Mouse (Mus musculus): ENCODE measurements around the gene Ppdpf. TPM values are rescaled to one million over a fixed set of nuclear protein-coding genes. Genes with fewer than 3 reads are reported as not detected.

Ppdpf gene
- polyA plus RNA-seq, 1 experiment from 2014 or later: 458 TPM

- WGBS: 26% methylated on average over 2 of the region's 2 CpGs
- ATAC-seq (ENCODE audit: insufficient number of reproducible peaks, insufficient read depth, low FRiP score, low TSS enrichment): no peak
- H3K27ac ChIP-seq: peak overlapping the region; percentile 14; the same call in 1 of the 2 replicates
- H3K9ac ChIP-seq: no peak overlapping the region
- H3K4me2 ChIP-seq (replicated peaks): peak overlapping the region; percentile 63
- no peaks in the 10 kb centered on the region for H3K36me3 ChIP-seq
- H3K4me3 ChIP-seq: peak overlapping the region; percentile 32
- no peaks in the 10 kb centered on the region for H3K27me3 ChIP-seq
- H3K9me3 ChIP-seq: no peaks in the 10 kb centered on the region
- H3K4me1 ChIP-seq: peaks cover 8% of the 10 kb centered on the region
These were observed 33.3 kb downstream of the Ppdpf start for GRCm38 (mm10) chr2:181220361-181220760.

GRCm38 (mm10) chr2:181224994-181225393, 37.9 kb downstream of the Ppdpf start:
- Histone ChIP-seq H3K4me3 (no peak overlapping the region), H3K9ac (no peak overlapping the region), H3K36me3 (no peaks in the 10 kb centered on the region), H3K4me1 (peaks cover 12% of the 10 kb centered on the region; the same call in 1 of the 2 replicates), H3K27ac (no peak overlapping the region), H3K27me3 (no peaks in the 10 kb centered on the region), H3K9me3 (no peaks in the 10 kb centered on the region), H3K4me2 (replicated peaks) (no peak overlapping the region)
- ATAC-seq (ENCODE audit: insufficient number of reproducible peaks, insufficient read depth, low FRiP score, low TSS enrichment): no peak
- 82% methylated on average over 2 of the region's 2 CpGs for WGBS

GRCm38 (mm10) chr2:181227122-181227521, 40.1 kb downstream of the Ppdpf start:
- no peaks in the 10 kb centered on the region for H3K9me3 ChIP-seq

GRCm38 (mm10) chr2:181228335-181228734, 41.3 kb downstream of the Ppdpf start:
- Histone ChIP-seq H3K27me3 (no peaks in the 10 kb centered on the region), H3K4me1 (peaks cover 7% of the 10 kb centered on the region; the same call in 1 of the 2 replicates), H3K27ac (no peak overlapping the region), H3K9ac (no peak overlapping the region), H3K4me2 (replicated peaks) (no peak overlapping the region), H3K9me3 (no peaks in the 10 kb centered on the region), H3K36me3 (no peaks in the 10 kb centered on the region), H3K4me3 (no peak overlapping the region)
- WGBS: 67% methylated on average over 1 of the region's 1 CpGs
- ATAC-seq (ENCODE audit: insufficient number of reproducible peaks, insufficient read depth, low FRiP score, low TSS enrichment): no peak

More at GRCm38 (mm10) chr2:181227122-181227521, 40.1 kb downstream of the Ppdpf start:
- no peak overlapping the region for H3K4me2 ChIP-seq (replicated peaks)
- H3K27ac ChIP-seq: no peak overlapping the region
- H3K4me1 ChIP-seq: peaks cover 7% of the 10 kb centered on the region; the same call in 1 of the 2 replicates
- ATAC-seq (ENCODE audit: insufficient number of reproducible peaks, insufficient read depth, low FRiP score, low TSS enrichment): no peak
- no peak overlapping the region for H3K4me3 ChIP-seq
- no peaks in the 10 kb centered on the region for H3K27me3 ChIP-seq
- no peaks in the 10 kb centered on the region for H3K36me3 ChIP-seq
- H3K9ac ChIP-seq: no peak overlapping the region
- 83% methylated on average over 3 of the region's 3 CpGs for WGBS

- 81% methylated on average over 20 of the region's 20 CpGs for WGBS
- H3K4me1 ChIP-seq: peaks cover 7% of the 10 kb centered on the region; the same call in 1 of the 2 replicates
- H3K9ac ChIP-seq: no peak overlapping the region
- H3K36me3 ChIP-seq: no peaks in the 10 kb centered on the region; the same call in 1 of the 2 replicates
- no peaks in the 10 kb centered on the region for H3K9me3 ChIP-seq
- H3K27ac ChIP-seq: no peak overlapping the region
- H3K27me3 ChIP-seq: no peaks in the 10 kb centered on the region
- H3K4me3 ChIP-seq: no peak overlapping the region
- no peak for ATAC-seq (ENCODE audit: insufficient number of reproducible peaks, insufficient read depth, low FRiP score, low TSS enrichment)
- no peak overlapping the region for H3K4me2 ChIP-seq (replicated peaks)
These were observed 44.1 kb downstream of the Ppdpf start for GRCm38 (mm10) chr2:181231171-181231570.

GRCm38 (mm10) chr2:181233443-181233842, 46.4 kb downstream of the Ppdpf start:
- WGBS: 89% methylated on average over 15 of the region's 15 CpGs
- Histone ChIP-seq H3K9me3 (no peaks in the 10 kb centered on the region), H3K4me3 (no peak overlapping the region), H3K4me2 (replicated peaks) (no peak overlapping the region), H3K27me3 (no peaks in the 10 kb centered on the region), H3K4me1 (peaks cover under 1% of the 10 kb centered on the region; the same call in 1 of the 2 replicates), H3K9ac (no peak overlapping the region), H3K36me3 (no peaks in the 10 kb centered on the region; the same call in 1 of the 2 replicates), H3K27ac (no peak overlapping the region)
- ATAC-seq (ENCODE audit: insufficient number of reproducible peaks, insufficient read depth, low FRiP score, low TSS enrichment): no peak

GRCm38 (mm10) chr2:181234680-181235079, 47.6 kb downstream of the Ppdpf start:
- no peak overlapping the region for H3K9ac ChIP-seq
- H3K4me2 ChIP-seq (replicated peaks): no peak overlapping the region
- no peak for ATAC-seq (ENCODE audit: insufficient number of reproducible peaks, insufficient read depth, low FRiP score, low TSS enrichment)
- H3K4me1 ChIP-seq: no peaks in the 10 kb centered on the region
- no peaks in the 10 kb centered on the region for H3K9me3 ChIP-seq
- H3K36me3 ChIP-seq: no peaks in the 10 kb centered on the region; the same call in 1 of the 2 replicates
- H3K27me3 ChIP-seq: no peaks in the 10 kb centered on the region
- 93% methylated on average over 11 of the region's 11 CpGs for WGBS
- H3K4me3 ChIP-seq: no peak overlapping the region
- no peak overlapping the region for H3K27ac ChIP-seq

- 85% methylated on average over 23 of the region's 23 CpGs for WGBS
- Histone ChIP-seq H3K4me1 (no peaks in the 10 kb centered on the region), H3K27ac (no peak overlapping the region), H3K9me3 (no peaks in the 10 kb centered on the region), H3K9ac (no peak overlapping the region), H3K27me3 (no peaks in the 10 kb centered on the region), H3K4me3 (no peak overlapping the region), H3K4me2 (replicated peaks) (no peak overlapping the region), H3K36me3 (no peaks in the 10 kb centered on the region; the same call in 1 of the 2 replicates)
- no peak for ATAC-seq (ENCODE audit: insufficient number of reproducible peaks, insufficient read depth, low FRiP score, low TSS enrichment)
These were observed 48.9 kb downstream of the Ppdpf start for GRCm38 (mm10) chr2:181235681-181236566.

GRCm38 (mm10) chr2:181237251-181238014, 50.4 kb downstream of the Ppdpf start:
- no peaks in the 10 kb centered on the region for H3K27me3 ChIP-seq
- no peak overlapping the region for H3K4me2 ChIP-seq (replicated peaks)
- no peak for ATAC-seq (ENCODE audit: insufficient number of reproducible peaks, insufficient read depth, low FRiP score, low TSS enrichment)
- no peak overlapping the region for H3K4me3 ChIP-seq
- no peak overlapping the region for H3K9ac ChIP-seq
- H3K36me3 ChIP-seq: no peaks in the 10 kb centered on the region; the same call in 1 of the 2 replicates
- H3K27ac ChIP-seq: no peak overlapping the region
- H3K9me3 ChIP-seq: no peaks in the 10 kb centered on the region
- H3K4me1 ChIP-seq: peaks cover 6% of the 10 kb centered on the region; the same call in 1 of the 2 replicates
- WGBS: 87% methylated on average over 17 of the region's 17 CpGs

- no peak overlapping the region for H3K27ac ChIP-seq
- H3K4me2 ChIP-seq (replicated peaks): no peak overlapping the region
- H3K27me3 ChIP-seq: no peaks in the 10 kb centered on the region
- no peak overlapping the region for H3K9ac ChIP-seq
- ATAC-seq (ENCODE audit: insufficient number of reproducible peaks, insufficient read depth, low FRiP score, low TSS enrichment): no peak
- H3K4me3 ChIP-seq: no peak overlapping the region
- H3K36me3 ChIP-seq: no peaks in the 10 kb centered on the region; the same call in 1 of the 2 replicates
- no peaks in the 10 kb centered on the region for H3K9me3 ChIP-seq
- 75% methylated on average over 10 of the region's 10 CpGs for WGBS
- H3K4me1 ChIP-seq: peaks cover 7% of the 10 kb centered on the region; the same call in 1 of the 2 replicates
These were observed 51.1 kb downstream of the Ppdpf start for GRCm38 (mm10) chr2:181238091-181238610.

Measured in embryonic facial prominence, embryonic 12.5 days (tissue).